Mouse (Mus musculus) spleen, adult 2 months (tissue): Measurements from ENCODE around the gene Lgr4.

Experiments used
- CTCF ChIP-seq: fragments of 200-500 bp; IDR thresholded peaks from 2 replicates; pipeline ENCODE4 v1.5.1; 2011; ENCODE audit warnings: mild to moderate bottlenecking, inconsistent platforms; ENCODE audit not compliant: insufficient read depth, insufficient read length, insufficient replicate concordance; ENCODE audit errors: extremely low read depth
- POLR2A ChIP-seq: fragments of 200-500 bp; IDR thresholded peaks from 2 replicates; pipeline ENCODE4 v1.6.1; 2011; ENCODE audit warnings: low read depth, low read length, inconsistent platforms

- no peak for TF ChIP-seq CTCF
- TF ChIP-seq POLR2A, result no peak
Observed at GRCm38 (mm10) chr2:109891471-109891870, 26.0 kb upstream of the Lgr4 start.
